Mouse (Mus musculus) mesoderm, embryonic 11.5 days (tissue): ENCODE measurements at regions not wholly inside any gene's neighbourhood (a gene's known extent, or its start where the extent isn't known, plus 50 kb on each side); places are given as distances from the start of the nearest gene placed in this dataset.
A peak's percentile ranks its signal among the peaks of the same experiment; 100 is the strongest.

ENCODE experiments used
- DNase-seq: peaks from one replicate; pipeline ENCODE4 v3.0.0-alpha.2; 2012; ENCODE audit warnings: low read depth, low spot score

GRCm38 (mm10) chr8:67143479-67143878 lies 283.5 kb downstream of the Naf1 start:
- peak; percentile 45 for DNase-seq

GRCm38 (mm10) chr8:67181741-67182140 lies 321.7 kb downstream of the Naf1 start:
- DNase-seq, result no peak

- DNase-seq, result no peak
Observed at GRCm38 (mm10) chr8:67199213-67199612, 324.4 kb upstream of the Nat3 start.

- DNase-seq, result no peak
Observed at GRCm38 (mm10) chr8:67206064-67206463, 317.6 kb upstream of the Nat3 start.

GRCm38 (mm10) chr8:67231921-67232701 lies 291.5 kb upstream of the Nat3 start:
- no peak for DNase-seq

- DNase-seq, result no peak
Observed at GRCm38 (mm10) chr8:67238934-67239333, 284.7 kb upstream of the Nat3 start.

GRCm38 (mm10) chr8:67278759-67279158 lies 244.9 kb upstream of the Nat3 start:
- DNase-seq, result no peak

- peak; percentile 30 for DNase-seq
Observed at GRCm38 (mm10) chr8:67279449-67279848, 244.2 kb upstream of the Nat3 start.

GRCm38 (mm10) chr8:67310494-67310893 lies 213.2 kb upstream of the Nat3 start:
- no peak for DNase-seq

GRCm38 (mm10) chr8:67317371-67317770 lies 206.3 kb upstream of the Nat3 start:
- DNase-seq, result no peak

- DNase-seq, result no peak
Observed at GRCm38 (mm10) chr8:67318675-67319074, 205.0 kb upstream of the Nat3 start.

GRCm38 (mm10) chr8:67320535-67320934 lies 203.1 kb upstream of the Nat3 start:
- no peak for DNase-seq

GRCm38 (mm10) chr8:67328439-67328838 lies 195.2 kb upstream of the Nat3 start:
- DNase-seq, result no peak

- no peak for DNase-seq
Observed at GRCm38 (mm10) chr8:67377061-67377460, 146.6 kb upstream of the Nat3 start.

GRCm38 (mm10) chr8:67405947-67406346 lies 117.7 kb upstream of the Nat3 start:
- peak; percentile 65 for DNase-seq

GRCm38 (mm10) chr8:67414826-67415225 lies 108.8 kb upstream of the Nat3 start:
- no peak for DNase-seq

- no peak for DNase-seq
Observed at GRCm38 (mm10) chr8:67422521-67422920, 101.1 kb upstream of the Nat3 start.
